Mouse (Mus musculus) CH12.LX (cell line): ENCODE measurements around the gene Sbf2.

Experiments used
- CTCF ChIP-seq, 2 experiments: IDR thresholded peaks in 1 of 2; conservative IDR thresholded peaks in 1 of 2; 2 replicates each; pipeline ENCODE4 v1.5.1; 2011 to 2012; ENCODE audit warnings: low read depth in 2 of 2, low read length in 2 of 2, improper control_type of control experiment in 1 of 2, inconsistent platforms in 1 of 2, mild to moderate bottlenecking in 1 of 2, moderate library complexity in 1 of 2
- E2F4 ChIP-seq: IDR thresholded peaks from 2 replicates; pipeline ENCODE4 v1.6.1; 2011; ENCODE audit warnings: low read depth, low read length, improper control_type of control experiment; ENCODE audit not compliant: insufficient replicate concordance
- ELF1 ChIP-seq: IDR thresholded peaks from 2 replicates; pipeline ENCODE4 v1.6.1; 2014; ENCODE audit warnings: low read depth, mild to moderate bottlenecking, inconsistent platforms, low read length, improper control_type of control experiment
- EP300 ChIP-seq: IDR thresholded peaks from 2 replicates; pipeline ENCODE4 v1.6.1; 2011; ENCODE audit warnings: low read length, improper control_type of control experiment
- POLR2A ChIP-seq: IDR thresholded peaks from 2 replicates; pipeline ENCODE4 v1.6.1; 2011; ENCODE audit warnings: low read depth, mild to moderate bottlenecking, improper control_type of control experiment, low read length
- RAD21 ChIP-seq: IDR thresholded peaks from 2 replicates; pipeline ENCODE4 v1.6.1; 2011; ENCODE audit warnings: low read depth, mild to moderate bottlenecking, low read length, improper control_type of control experiment, moderate library complexity
- RCOR1 ChIP-seq: conservative IDR thresholded peaks from 2 replicates; pipeline ENCODE4 v1.6.1; 2012; ENCODE audit warnings: low read depth, mild to moderate bottlenecking, inconsistent platforms, low read length, improper control_type of control experiment
- SMC3 ChIP-seq: IDR thresholded peaks from 2 replicates; pipeline ENCODE4 v1.6.1; 2011; ENCODE audit warnings: low read depth, low read length, improper control_type of control experiment
- ZKSCAN1 ChIP-seq: IDR thresholded peaks from 2 replicates; pipeline ENCODE4 v1.6.1; 2012; ENCODE audit warnings: low read depth, inconsistent platforms, low read length, improper control_type of control experiment, borderline replicate concordance

GRCm38 (mm10) chr7:110629892-110630666, 15.4 kb upstream of the Sbf2 start:
- TF ChIP-seq EP300 = no peak
- peak; percentile 57 to 96 for TF ChIP-seq CTCF (conservative IDR thresholded peaks at IDR 0.05 in 1 of 2, IDR thresholded peaks at IDR 0.05 in 1 of 2; ENCODE audit: low read depth in 2 of 2, low read length in 2 of 2)
- no peak for TF ChIP-seq POLR2A
- no peak; the same call in 1 of the 2 replicates for TF ChIP-seq ELF1
- TF ChIP-seq E2F4 = no peak
- peak; percentile 94 for TF ChIP-seq RAD21
- peak; percentile 87 for TF ChIP-seq SMC3
- TF ChIP-seq RCOR1 = no peak
- no peak for TF ChIP-seq ZKSCAN1
